Mouse (Mus musculus) MN1 (cell line): Measurements from ENCODE around the gene Myo1c.
A peak's percentile ranks its signal among the peaks of the same experiment; 100 is the strongest.

Experiments used
- DNase-seq: peaks from one replicate; pipeline ENCODE4 v3.0.0-alpha.2; 2016; ENCODE audit warnings: low spot score

Myo1c gene

DNA sequence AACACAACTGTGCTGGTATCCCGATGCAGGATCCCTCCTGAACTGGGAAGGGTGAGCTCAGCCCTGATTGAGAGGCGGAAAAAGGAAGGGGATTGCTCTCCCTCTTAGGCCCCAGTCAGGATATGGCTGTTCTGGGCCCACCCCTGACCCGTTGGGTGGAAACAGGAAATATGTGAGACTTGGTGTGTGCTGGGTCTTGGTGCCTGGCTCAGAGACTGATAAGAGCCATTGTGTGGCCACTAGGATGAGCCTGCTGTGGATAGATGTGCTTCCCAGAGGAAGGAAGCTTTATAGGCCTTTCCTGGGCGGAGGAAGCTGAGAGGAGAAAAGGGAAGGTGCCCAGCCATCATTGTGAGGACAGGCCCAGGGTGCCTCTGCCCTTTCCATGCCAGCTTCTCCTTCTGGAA is 1.1 kb upstream of the Myo1c start:
- no peak for DNase-seq

DNA sequence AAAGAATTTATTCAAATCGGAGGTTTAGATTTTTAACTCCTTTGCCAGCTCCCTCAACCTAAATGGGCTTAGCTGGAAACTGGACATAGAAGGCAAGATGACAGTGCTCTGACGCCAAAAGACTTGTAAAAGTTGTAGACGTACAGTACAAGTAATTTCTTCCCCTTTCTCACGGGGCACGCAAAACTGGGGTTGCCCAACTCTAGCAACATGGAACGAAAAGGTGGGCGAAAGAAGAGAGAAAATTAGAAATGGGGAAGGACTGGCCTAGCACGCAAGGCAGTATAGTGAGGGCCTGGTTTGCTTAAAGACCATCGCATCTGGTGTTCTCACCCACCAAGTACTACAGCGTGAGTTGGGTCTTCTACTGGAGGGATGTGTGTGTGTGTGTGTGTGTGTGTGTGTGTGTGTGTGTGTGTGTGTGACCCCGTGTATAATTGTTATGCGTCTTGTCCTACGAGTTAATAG is 688 bp downstream of the Myo1c start:
- no peak for DNase-seq

DNA sequence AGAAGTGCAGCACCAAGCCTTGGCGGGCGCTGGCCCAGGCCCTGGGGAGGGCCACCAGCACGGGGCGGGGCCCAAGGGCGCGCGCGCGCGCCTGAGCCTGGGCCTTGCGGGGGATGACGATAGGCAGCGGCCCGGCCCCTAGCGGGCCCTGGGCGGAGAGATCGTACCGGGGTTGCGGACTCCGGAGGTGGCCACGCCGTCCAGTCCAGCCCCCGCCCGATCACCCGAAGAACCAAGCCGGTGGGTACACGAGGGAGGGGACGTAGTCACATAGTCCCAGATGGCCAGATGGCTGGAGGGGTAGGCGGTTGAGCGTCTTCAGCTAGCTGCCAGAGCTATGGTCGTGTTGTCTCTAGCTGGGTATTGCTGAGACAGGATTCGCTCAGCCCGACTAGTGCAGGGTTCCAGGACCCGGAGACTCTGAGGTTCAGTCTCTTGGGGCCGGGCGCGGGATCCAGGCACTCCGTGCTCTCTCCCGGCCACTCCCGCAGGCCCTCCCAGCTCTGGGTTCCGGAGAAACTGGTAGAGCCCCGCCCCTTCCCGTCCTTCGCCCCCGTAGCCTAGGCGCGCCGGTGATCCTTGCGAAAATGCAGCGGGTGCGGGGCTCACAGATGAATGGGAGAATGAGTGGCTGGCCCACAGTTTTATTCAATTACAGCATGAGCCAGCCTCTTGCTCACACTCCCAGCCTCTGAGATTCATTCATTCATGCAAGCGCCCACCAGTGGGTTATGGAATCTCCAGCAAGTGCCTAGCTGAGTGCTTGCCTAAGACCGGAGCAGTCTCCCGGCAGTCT is 1.3 kb downstream of the Myo1c start:
- DNase-seq, result peak; percentile 72

DNA sequence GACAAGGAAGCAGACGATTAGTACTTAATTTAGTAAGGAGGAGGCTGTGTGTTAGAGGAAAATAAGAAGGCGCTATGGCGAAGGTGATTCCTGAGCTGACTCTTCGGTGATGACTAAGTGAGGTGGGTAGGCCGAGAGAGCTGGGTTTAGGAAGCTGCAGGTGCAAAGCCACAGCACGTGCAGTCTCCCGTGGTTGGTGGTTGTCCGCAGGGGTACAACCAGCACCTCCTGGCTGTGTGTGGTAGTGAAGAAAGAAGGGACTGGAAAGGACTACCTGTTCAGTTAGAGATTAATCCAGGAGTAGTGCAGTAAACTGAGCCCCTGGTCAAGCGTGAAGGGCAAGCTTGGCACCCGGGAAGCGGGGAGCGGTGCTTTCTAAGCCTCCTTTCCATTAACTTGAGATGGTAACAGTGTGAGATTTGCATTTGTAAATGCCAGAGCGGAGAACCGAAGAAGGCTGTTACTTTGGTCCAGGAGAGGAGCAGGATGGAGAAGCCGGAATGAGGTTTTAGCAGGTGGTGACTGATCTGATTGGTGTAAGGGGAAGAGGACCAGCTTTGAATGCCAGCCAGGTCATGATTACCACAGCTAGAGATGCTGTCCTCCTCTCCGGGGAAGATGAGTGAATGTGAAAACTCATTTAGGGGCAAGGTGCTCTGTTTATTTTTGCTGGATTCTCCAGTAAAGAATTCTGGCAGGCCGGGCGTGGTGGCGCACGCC is 2.1 kb downstream of the Myo1c start:
- DNase-seq, result no peak

DNA sequence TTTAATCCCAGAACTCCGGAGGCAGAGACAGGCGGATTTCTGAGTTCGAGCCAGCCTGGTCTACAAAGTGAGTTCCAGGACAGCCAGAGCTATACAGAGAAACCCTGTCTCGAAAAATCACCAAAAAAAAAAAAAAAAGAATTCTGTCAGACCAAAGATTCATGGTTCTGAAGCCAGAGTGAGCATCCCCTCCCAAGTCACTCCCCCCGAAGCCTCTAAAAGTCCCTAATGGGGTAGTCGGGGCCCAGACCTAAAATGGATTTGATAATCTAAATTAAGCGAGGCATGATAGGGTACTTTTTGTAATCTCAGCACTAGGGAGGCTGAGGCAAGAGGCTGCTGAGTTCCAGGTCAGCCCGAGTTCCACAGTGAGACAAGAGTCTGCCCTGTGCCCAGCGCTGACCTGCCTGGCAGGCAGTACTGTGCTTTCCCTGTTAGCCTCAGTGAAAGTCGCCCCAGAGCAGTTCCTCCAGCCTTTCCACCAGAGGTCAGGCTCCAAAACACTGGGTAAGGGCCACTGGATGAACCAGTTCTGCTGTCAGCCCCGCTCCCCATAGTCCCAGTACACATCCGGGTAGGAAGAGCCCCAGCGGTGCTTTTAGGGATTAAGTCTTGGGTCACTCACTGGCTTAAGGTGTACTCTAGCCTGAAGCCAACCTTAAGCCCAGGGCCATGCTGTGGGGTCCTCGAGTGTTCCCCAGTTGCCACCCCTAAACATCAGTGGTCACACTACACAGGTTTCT is 2.8 kb downstream of the Myo1c start:
- peak; percentile 58 for DNase-seq

DNA sequence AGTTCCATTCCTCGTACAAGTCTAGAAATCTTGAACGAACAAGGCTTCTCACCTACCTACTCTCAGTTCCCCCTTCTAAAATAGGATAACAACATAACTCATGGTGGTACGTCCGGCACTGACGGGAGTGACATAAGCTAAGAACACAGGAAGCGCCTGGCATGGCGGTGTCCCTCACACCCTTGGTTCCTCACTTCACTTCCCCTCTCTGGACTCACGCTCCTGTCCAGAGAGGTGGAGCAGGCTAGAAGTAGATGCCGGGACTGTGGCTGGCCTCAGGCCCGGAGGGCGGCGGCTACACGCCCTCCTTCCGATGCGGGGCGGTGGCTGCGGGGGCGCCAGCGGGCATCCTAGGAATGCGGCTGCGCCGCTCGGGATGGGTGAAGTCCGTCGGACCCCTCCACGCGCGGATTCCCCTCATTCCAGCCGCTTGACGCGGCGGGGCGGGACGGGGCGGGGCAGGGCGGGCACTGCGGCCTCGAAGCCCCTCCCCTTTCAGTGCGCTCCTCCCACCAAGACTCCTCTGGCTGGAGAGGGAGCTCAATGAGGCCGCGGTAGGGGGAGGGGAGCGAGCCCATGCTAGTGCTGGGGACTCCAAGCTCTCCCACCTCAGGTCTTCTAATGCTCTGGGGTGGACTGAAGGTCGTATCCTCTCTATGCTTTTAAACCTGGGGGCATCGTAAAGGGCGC is 3.6 kb downstream of the Myo1c start:
- DNase-seq, result peak; percentile 60

DNA sequence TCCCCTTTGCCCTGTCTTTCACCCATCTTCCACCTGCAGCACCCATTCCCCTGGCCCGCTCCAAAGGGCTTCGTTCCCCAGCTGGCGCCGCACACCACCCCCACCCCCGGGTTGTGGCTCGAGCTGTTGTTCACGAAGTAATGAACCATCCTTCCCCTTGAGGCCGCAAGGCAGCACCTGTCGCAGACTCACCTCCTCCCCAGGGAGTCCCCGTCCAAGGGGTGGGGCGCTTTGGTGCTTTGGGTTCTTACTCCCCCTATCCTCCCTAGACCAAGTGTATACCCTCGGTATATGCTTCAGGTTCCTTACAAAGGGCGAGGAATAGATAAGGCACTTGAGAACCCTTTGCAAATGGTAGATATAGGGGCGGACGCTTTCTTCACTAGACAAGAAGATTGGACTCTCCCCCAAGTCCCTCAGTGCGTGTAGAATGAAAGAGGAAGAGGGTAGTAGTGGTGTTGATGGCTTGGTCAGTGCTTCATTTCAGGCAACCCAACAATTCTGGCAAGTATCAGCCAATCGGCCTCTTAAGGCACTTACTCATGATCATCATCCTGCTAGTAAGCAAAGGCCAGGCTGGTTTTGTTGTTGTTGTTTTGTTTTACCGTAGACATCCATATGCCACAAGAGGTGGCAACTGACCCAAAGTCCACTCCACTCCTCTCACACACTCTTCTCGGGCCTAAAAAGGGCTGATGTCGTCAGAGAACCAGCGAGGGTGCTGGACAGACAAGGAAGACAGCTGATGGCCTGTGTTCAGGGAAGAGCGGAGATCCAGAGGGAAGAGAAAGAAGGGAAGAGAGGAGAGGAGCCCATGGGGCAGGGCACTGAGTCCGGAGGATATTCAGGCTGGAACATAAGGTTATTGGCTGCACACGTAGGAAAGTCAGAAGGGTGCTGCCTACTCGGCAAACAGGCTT is 4.4 kb downstream of the Myo1c start:
- DNase-seq, result no peak

DNA sequence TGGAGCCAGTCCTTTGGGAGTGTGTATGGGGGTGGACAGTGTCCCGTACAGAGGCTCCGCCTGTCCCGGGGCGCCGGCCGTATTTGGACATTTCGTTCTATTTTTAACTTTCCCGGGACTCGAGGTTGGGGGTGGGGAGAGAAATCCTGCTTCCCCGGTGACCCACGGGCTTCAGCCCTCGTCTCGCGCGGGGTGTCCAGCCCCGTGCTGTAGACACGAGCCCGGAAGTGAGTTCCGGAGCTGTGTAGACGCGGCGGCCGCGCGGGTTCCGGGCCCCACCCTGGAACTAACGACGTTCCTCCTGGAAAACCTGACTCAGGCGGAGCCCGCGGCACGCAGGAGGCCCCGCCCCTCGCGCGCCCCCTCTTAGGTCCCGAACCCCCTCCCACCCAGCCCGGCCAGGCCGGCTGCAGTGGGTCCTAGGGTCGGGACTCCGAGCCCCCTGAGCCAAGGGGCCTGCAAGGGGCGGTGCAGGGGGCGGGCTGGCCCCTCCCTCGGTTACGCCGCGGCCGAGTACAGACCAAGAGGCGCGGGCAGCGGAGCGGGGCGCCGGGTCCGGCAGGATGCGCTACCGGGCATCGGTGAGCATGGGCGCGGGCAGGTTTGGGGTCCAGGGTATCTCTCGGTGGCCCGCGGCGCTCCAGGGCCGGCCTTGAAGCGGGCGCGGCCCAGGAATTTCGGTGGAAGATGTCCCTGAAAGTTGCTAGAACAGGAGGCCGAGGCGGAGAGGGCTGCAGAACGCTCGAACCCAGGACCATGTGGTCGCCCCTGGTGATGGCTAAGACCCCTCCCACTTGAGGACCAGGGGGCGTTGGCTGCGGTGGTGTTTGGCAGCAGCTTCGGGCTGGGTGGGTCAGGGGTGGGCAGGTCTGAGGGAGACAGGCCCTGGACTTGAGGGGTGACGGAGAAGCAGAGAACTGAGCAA is 5.6 kb downstream of the Myo1c start:
- peak; percentile 62 for DNase-seq

DNA sequence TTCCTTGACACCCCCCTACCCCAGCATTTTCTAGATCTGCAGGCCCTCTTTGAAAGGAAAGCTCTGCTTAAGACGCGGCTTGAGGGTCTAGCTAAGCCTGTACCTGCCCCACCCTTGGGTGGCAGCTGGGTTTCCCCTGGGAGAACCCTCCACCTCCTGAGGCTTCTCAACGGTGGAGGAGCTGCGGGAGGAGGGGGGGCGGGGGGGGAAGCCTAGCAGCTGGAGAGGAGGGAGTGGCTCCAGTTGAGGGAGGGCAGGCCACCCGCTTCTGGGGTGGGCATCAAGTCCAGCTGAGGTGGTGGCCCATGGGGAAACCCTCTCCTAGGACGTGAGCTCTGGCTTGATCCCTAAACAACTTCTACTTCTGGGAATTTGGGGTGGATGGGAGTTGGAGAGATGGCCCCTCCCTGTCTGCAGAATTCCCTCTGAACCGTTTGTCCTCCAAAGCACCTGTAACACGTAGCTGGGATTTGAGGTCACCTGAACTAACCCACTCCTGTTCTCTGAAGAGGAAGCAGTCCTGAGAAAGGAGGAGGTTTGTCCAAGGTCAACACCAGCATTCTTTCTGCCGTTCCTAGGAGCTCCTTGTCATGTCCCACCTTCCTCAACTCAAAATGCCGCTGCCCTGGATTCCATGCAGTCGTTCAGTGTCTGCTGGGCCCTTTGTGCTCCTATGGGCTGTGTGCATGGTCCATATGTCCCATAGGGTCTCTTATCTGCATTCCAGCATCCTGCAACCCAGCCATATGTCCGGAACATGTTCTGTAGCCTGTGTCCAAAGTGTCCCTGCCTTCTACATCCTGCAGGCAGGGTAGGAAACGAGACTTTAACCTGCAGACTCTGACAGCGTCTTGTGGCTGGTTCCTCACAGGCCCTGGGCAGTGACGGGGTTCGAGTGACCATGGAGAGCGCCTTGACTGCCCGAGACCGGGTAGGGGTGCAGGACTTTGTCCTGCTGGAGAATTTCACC is 6.6 kb downstream of the Myo1c start:
- DNase-seq, result no peak

DNA sequence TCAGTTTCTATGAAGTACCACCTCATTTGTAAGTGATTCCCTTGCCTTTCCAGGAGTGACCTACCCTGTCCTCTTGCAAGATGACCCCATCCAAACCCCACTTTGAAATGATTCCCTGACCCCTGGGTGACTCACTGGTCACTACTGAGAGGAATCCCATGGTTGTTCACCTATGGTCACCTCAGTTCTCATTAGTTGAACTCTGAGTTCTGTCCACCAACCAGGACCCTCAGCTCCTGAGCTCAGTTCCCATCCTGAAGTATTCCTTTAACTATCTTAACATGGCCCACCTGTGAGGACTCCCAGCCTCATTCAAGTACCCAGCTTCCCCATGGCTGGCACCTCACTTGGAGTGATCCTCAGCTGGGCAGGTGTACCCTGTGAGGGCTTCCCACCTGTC is 7.5 kb downstream of the Myo1c start:
- DNase-seq, result no peak

DNA sequence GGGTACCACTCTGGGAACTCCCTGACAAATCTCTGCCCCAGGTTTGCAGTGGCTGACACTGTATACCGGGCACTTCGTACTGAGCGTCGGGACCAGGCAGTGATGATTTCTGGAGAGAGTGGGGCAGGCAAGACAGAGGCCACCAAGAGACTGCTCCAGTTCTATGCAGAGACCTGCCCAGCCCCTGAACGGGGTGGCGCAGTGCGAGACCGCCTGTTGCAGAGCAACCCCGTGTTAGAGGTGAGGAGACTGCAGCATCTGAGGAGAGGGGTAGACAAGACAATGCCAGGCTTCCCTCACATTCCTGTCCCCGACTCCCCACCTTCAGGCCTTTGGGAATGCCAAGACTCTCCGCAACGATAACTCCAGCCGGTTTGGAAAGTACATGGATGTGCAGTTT is 8.0 kb downstream of the Myo1c start:
- DNase-seq, result no peak

DNA sequence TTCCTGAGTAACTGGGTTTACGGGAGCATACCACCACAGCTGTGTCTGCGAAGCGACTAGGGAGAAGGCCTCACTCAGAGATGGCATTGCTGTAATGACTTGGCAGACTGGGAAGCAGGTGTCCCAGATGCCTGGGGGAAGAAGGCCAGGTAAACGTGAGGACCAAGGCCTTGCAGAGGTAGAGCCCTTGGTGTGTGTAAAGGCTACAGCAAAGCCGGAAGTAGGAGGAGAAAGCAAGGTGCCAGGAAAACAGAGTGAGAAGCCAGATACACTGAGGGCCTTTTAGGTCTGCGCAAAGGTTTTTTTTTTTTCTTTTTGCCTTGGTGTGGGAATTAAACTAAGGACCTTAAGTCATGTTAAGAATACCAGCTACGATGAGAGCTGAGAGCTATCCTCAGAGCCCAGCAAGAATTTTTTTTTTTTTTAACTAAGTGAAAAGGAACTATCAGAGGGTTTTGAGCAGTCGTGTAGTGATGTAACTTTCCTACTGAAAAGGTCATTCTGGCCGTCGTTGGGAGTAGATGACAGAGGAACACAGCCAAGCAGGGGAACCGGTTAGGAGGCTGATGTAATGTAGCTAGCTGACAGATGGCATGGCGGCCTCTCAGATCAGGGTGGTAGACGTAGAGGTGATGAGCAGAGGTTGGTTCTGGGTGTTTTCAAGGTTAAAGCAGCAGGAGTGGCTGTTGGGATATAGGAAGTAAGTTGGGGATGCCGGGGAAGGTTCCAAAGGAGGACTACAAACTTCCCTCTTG is 8.9 kb downstream of the Myo1c start:
- DNase-seq, result no peak

DNA sequence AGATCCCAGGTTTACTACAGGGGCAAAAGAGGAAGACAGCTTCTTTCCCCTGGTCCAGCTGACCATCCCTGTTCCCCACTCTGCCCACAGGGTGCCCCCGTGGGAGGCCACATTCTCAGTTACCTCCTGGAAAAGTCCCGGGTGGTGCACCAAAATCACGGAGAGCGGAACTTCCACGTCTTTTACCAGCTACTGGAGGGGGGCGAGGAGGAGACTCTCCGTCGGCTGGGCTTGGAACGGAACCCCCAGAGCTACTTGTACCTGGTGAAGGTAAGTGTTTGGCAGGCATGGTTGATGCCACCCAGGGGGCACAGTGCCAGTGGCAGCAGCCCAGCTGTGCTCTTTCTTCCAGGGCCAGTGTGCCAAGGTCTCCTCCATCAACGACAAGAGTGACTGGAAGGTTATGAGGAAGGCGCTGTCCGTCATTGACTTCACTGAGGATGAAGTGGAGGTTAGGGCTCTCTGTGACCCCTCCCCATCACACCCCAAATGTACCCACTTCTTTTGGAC is 9.8 kb downstream of the Myo1c start:
- no peak for DNase-seq

DNA sequence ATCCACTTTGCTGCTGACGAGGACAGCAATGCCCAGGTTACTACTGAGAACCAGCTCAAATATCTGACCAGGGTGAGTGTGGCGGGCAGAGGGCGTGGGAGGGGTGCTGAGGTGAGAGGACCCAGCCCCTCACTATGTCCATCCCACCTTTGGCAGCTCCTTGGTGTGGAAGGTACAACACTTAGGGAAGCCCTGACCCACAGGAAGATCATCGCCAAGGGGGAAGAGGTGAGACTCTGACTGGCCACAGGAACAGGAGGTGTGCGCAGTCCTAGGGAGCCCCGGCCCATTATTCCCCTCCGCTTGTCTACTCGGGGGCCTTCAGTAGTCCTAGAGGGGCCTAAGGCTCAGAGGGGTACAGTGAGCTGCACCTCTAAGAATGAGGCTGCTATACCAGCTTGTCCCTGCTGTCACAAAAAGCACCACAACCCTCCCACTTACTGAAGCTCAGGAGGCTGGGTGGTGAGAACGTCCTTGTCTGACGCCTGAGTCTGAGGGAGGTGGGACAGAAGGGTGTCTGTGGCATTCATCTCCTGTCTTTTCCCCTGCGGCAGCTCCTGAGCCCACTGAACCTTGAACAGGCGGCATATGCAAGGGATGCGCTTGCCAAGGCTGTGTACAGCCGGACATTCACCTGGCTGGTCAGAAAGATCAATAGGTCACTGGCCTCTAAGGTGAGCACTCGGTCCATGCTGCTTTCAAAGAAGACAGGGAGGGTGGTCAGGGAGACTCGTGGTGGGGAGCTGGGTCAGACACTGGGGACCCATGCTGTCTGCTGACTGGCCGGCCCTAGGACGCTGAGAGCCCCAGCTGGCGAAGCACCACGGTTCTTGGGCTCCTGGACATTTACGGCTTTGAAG is 10.9 kb downstream of the Myo1c start:
- no peak for DNase-seq

DNA sequence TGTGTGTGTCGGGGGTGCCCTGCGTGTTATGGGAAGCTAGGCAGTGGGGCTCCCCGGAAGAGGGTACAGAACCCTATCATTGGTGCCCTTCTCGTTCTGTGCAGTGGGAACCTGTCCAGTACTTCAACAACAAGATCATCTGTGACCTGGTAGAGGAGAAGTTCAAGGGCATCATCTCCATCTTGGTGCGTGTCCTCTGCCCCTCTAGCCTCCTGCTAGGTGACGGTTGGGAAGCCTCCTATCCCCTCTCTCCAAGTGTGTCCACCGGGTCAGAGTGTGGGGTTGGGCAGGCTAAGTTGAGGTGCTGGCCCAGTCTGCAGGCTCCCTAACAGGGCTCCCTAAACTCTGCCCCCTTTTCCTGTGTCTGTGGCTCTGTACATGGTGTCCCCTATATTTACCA is 11.8 kb downstream of the Myo1c start:
- no peak for DNase-seq

DNA sequence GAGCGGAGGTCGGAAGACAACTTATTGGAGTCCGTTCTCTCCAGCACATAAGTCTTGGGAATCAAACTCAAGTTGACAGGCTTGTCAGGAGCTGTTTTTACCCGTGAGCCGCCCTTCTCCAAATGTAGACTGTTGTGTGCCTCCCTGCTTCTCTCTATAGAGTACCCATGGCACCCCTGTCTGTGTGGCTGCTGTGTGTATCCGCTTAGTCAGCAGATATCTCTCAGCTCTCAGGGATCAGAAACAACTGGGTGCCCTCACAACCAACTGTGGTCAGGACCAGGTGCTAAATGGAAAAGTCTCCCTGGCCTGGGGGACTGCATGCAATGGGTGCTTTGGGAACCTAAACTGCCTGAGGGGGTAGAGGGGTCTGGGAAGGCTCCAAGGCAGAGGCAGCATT is 16.0 kb downstream of the Myo1c start:
- DNase-seq, result no peak

DNA sequence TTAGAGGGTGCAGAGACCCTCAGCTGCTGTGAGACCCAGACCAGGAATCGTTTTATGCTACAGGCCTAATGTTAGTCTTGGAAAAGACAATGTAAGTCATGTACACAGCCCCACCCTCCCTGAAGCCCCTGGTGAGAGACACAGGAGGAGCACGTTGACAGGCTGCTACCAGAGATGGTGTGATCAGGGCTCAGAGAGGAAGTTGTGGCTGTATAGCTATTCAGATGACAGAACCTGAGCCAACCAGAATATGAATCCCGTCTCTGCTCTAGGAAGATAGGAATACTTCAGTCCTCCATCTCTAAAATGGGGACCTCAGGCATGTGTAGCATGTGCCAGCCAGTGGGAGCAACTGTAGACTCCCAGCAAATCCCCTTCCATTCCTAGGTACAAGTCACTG is 18.3 kb downstream of the Myo1c start:
- DNase-seq, result no peak
